Mouse (Mus musculus) left cerebral cortex, postnatal 36 days (tissue): ENCODE measurements around the gene Podn. TPM values are rescaled to one million over a fixed set of nuclear protein-coding genes. Genes with fewer than 3 reads are reported as not detected.
A peak's percentile ranks its signal among the peaks of the same experiment; 100 is the strongest.
"Not testable (repeated sequence)": the region's sequence is repeated elsewhere in the genome, so short reads cannot be mapped to it uniquely, and the experiment has no call there.

Experiments used
- DNase-seq, 2 experiments: peaks; one replicate each; pipeline ENCODE4 v3.0.0; 2021 to 2022; ENCODE audit warnings: low spot score in 2 of 2, mixed read lengths in 1 of 2
- intact Hi-C: fragments of 180-260 bp; cut with DNase I; formaldehyde crosslinking; loops from one replicate; pipeline ENCODE4 v1.15.1; 2025
- total RNA-seq, 2 experiments: library from RNA; stranded (reverse); gene quantifications; 2 replicates each; pipeline ENCODE4 v1.2.3; 2021

Podn gene
- total RNA-seq = 10 to 100 TPM in 1 of 2 experiments, 1 to 10 TPM in 1; 6.2 to 11.3 TPM

- intact Hi-C loops = no loop called here
These were observed at the start of gene Podn for GRCm38 (mm10) chr4:108096345-108096744. Podn (minus strand) TSS chr4:108096445.

GRCm38 (mm10) chr4:108145554-108145953, 49.3 kb upstream of the Podn start:
- DNase-seq, intact Hi-C loops: not testable (repeated sequence)

More at GRCm38 (mm10) chr4:108096345-108096744, at the start of gene Podn:
- no peak for DNase-seq

- no peak for DNase-seq
- intact Hi-C loops = no loop called here
These were observed 48.6 kb upstream of the Podn start, which contains the start of gene Scp2 for GRCm38 (mm10) chr4:108144880-108145279. Scp2 (minus strand) TSS chr4:108144998.

- intact Hi-C loops = no loop called here
- no peak for DNase-seq
These were observed 47.5 kb upstream of the Podn start for GRCm38 (mm10) chr4:108143778-108144177.

- DNase-seq, intact Hi-C loops: not testable (repeated sequence)
These were observed 46.9 kb upstream of the Podn start for GRCm38 (mm10) chr4:108143178-108143577.

GRCm38 (mm10) chr4:108136938-108137337, 40.7 kb upstream of the Podn start:
- no peak for DNase-seq
- intact Hi-C loops = no loop called here

- no peak for DNase-seq
- intact Hi-C loops = no loop called here
These were observed 34.2 kb upstream of the Podn start for GRCm38 (mm10) chr4:108130452-108130851.

GRCm38 (mm10) chr4:108128339-108128738, 32.1 kb upstream of the Podn start:
- no peak for DNase-seq
- intact Hi-C loops = no loop called here

GRCm38 (mm10) chr4:108127516-108127915, 31.3 kb upstream of the Podn start:
- DNase-seq = no peak
- intact Hi-C loops = no loop called here

GRCm38 (mm10) chr4:108126260-108126659, 30.0 kb upstream of the Podn start:
- intact Hi-C loops = no loop called here
- no peak for DNase-seq

- intact Hi-C loops = no loop called here
- DNase-seq = no peak
These were observed 27.9 kb upstream of the Podn start for GRCm38 (mm10) chr4:108124104-108124503.

- DNase-seq = peak; percentile 91
- intact Hi-C loops = loop anchor here (10.0 kb wide), 1 partner anchor 187 kb away; the partner anchor contains the start of gene Zyg11b
These were observed 22.0 kb upstream of the Podn start for GRCm38 (mm10) chr4:108117924-108118876.

GRCm38 (mm10) chr4:108117488-108117887, 21.2 kb upstream of the Podn start:
- intact Hi-C loops = loop anchor here (10.0 kb wide), 1 partner anchor 187 kb away; the partner anchor contains the start of gene Zyg11b
- peak in 1 of 2 experiments; percentile 5 for DNase-seq

- no peak for DNase-seq
- intact Hi-C loops = loop anchor here (10.0 kb wide), 1 partner anchor 188 kb away; the partner anchor contains the start of gene Zyg11b
These were observed 20.2 kb upstream of the Podn start for GRCm38 (mm10) chr4:108116466-108116865.

- DNase-seq = no peak
- intact Hi-C loops = loop anchor here (10.0 kb wide), 1 partner anchor 194 kb away; the partner anchor contains the start of gene Zyg11b
These were observed 14.5 kb upstream of the Podn start for GRCm38 (mm10) chr4:108110706-108111105.

- DNase-seq = no peak
- intact Hi-C loops = loop anchor here (10.0 kb wide), 1 partner anchor 195 kb away; the partner anchor contains the start of gene Zyg11b
These were observed 13.5 kb upstream of the Podn start for GRCm38 (mm10) chr4:108109728-108110127.

- no peak for DNase-seq
- intact Hi-C loops = no loop called here
These were observed 3.4 kb downstream of the Podn start for GRCm38 (mm10) chr4:108092741-108093397.

- intact Hi-C loops = no loop called here
- DNase-seq = no peak
These were observed 12.3 kb downstream of the Podn start for GRCm38 (mm10) chr4:108083993-108084392.

GRCm38 (mm10) chr4:108083032-108083735, 13.1 kb downstream of the Podn start:
- DNase-seq = no peak
- intact Hi-C loops = no loop called here
